Mouse (Mus musculus): Measurements from ENCODE around the gene Mb.

DNA sequence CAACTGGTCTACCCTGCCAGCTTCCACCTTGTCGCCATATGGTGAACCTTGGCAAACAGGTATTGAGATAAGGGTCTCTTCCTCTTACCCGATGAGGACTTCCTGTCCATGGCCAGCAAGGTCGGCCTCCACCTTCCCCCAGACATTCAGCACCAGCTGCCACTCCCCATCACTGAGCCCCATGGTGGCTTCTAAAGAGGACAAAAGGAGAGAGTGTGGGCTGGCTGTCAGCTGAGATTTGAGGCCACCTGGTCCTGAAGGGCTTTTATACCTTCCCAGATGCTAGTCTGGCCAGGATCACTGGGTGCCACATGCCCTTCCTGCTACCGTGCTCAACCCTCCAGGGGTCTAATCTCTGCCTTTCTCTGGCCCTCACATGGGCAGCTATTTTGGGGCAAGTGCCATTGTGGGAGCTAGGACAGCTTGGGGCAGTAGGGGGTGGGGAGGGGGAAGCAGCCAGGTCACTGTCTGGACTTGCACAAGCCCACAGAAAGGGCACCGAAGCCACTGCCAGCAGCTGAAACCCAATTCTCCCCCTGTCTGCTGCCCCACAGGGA lies 28.0 kb downstream of the Mb start:
- no peak for TF ChIP-seq GATA1 (IDR thresholded peaks at IDR 0.05; ENCODE audit: borderline replicate concordance, low read length)
- no peak for TF ChIP-seq FLI1 (IDR thresholded peaks at IDR 0.05; ENCODE audit: low read length)

Data from megakaryocyte, embryonic 14.5 days (primary cell).